Mouse (Mus musculus): ENCODE measurements around the gene Bpnt1.

The Bpnt1 gene

DNA sequence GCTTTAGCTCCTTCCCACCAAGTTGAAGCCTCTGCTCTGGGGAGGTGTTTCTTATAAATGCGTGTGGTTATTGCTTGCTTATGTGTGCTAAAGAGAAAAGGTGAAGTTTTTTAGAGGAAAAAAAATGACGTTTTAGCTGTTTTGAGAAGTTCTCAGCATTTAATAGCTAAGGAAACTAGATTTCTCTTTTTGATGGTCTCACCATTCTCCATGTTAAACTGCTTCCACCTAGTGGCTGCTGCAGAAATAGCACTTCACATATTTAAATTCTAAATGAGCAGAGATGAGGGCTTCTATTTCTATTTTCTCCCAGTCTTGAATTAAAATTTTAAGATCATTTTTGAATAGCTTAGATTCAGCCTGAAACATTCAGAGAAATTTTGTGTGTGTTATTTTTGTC lies 72.1 kb downstream of the Bpnt1 start:
- DNase-seq (ENCODE audit: low read depth, low spot score): no peak

- no peak for DNase-seq (ENCODE audit: low read depth, low spot score)
Observed at GRCm38 (mm10) chr1:185405921-185406320, 74.0 kb downstream of the Bpnt1 start.

Data from retina, adult 2 months (tissue).